Comparison of ENCODE assay signal across 8 mouse cellular contexts in genomic region chr10:128923935-128924334, GRCm38 (mm10). TPM values are rescaled to one million over a fixed set of nuclear protein-coding genes. Genes with fewer than 3 reads are reported as not detected.
A peak's percentile ranks its signal among the peaks of the same experiment; 100 is the strongest.
DNase-seq lines count a peak whose midpoint lies in the region; ATAC-seq and TF ChIP-seq lines count a peak whose summit lies in the region.

Gene Bloc1s1, minus strand, starts transcription at chr10:128924035.

- H3K9me3 ChIP-seq in CH12.LX (replicated peaks; ENCODE audit: low read length), result no peaks in the 10 kb centered on the region
- H3K9me3 ChIP-seq in erythroblast, embryonic 14.5 days (ENCODE audit: control insufficient read depth, low read length), result no peaks in the 10 kb centered on the region
- H3K9me3 ChIP-seq in limb, embryonic 13.5 days, result no peaks in the 10 kb centered on the region

- TF ChIP-seq POLR2A in CH12.LX (IDR thresholded peaks at IDR 0.05; ENCODE audit: low read depth, low read length), result no peak
- TF ChIP-seq POLR2A in small intestine, adult 2 months (IDR thresholded peaks at IDR 0.05; ENCODE audit: low read depth, low read length), result no peak

- H3K4me1 ChIP-seq in CH12.LX (ENCODE audit: control insufficient read depth in 1 of 2, insufficient read depth in 2 of 2), result peaks cover 6 to 21% of the 10 kb centered on the region in 2 experiments
- H3K4me1 ChIP-seq in erythroblast, embryonic 14.5 days (ENCODE audit: control insufficient read depth), result peaks cover 28% of the 10 kb centered on the region
- peaks cover 37% of the 10 kb centered on the region for H3K4me1 ChIP-seq in limb, embryonic 13.5 days
- H3K4me1 ChIP-seq in small intestine, adult 2 months (ENCODE audit: control insufficient read depth, insufficient read depth, insufficient read length, low read length), result peaks cover 22% of the 10 kb centered on the region

- in situ Hi-C loops in CH12.LX (cut with MboI; ENCODE audit: low pct_ligation_motif_present, low pct_unique_long_range_greater_than_20kb, low sequenced_read_pairs), result no loop called here

- peak within 1 kb of the TSS; percentile 80 for H3K4me2 ChIP-seq in CH12.LX (ENCODE audit: insufficient read depth, low read depth, poor library complexity, severe bottlenecking)
- H3K4me2 ChIP-seq in limb, embryonic 13.5 days (replicated peaks), result peak within 1 kb of the TSS; percentile 79

- dilution Hi-C loops in CH12.LX (cut with MboI; ENCODE audit: extremely low pct_ligation_motif_present, extremely low pct_unique_long_range_greater_than_20kb, low sequenced_read_pairs), result no loop called here

- H3K79me2 ChIP-seq in CH12.LX (replicated peaks; ENCODE audit: control insufficient read depth, extremely low read depth, insufficient read depth, poor library complexity, severe bottlenecking), result no peaks in the 10 kb centered on the region

- TF ChIP-seq CTCF in CH12.LX (conservative IDR thresholded peaks at IDR 0.05 in 1 of 2, IDR thresholded peaks at IDR 0.05 in 1 of 2; ENCODE audit: low read depth in 2 of 2, low read length in 2 of 2), result no peak
- no peak for TF ChIP-seq CTCF in small intestine, adult 2 months (IDR thresholded peaks at IDR 0.05; ENCODE audit: extremely low read depth, insufficient read length, insufficient replicate concordance, low read depth, low read length)

- H3K27ac ChIP-seq in CH12.LX (ENCODE audit: insufficient read depth, low read depth), result peak within 1 kb of the TSS; percentile 64
- peak within 1 kb of the TSS; percentile 88 for H3K27ac ChIP-seq in limb, embryonic 13.5 days
- H3K27ac ChIP-seq in small intestine, adult 2 months (ENCODE audit: insufficient read depth, low read depth, low read length), result peak within 1 kb of the TSS; percentile 97

- peaks cover 11% of the 10 kb centered on the region for H3K27me3 ChIP-seq in CH12.LX (replicated peaks)
- peaks cover 19% of the 10 kb centered on the region for H3K27me3 ChIP-seq in erythroblast, embryonic 14.5 days (ENCODE audit: control insufficient read depth)
- H3K27me3 ChIP-seq in limb, embryonic 13.5 days, result peaks cover 14% of the 10 kb centered on the region
- no peaks in the 10 kb centered on the region for H3K27me3 ChIP-seq in small intestine, adult 2 months (ENCODE audit: control insufficient read depth, insufficient read depth, low read length)

- peak within 1 kb of the TSS; percentile 81 to 91 (median 85) for H3K4me3 ChIP-seq in CH12.LX (replicated peaks in 1 of 3; ENCODE audit: low read depth in 2 of 3, low read length in 2 of 3, poor library complexity in 1 of 3)
- H3K4me3 ChIP-seq in erythroblast, embryonic 14.5 days (replicated peaks), result peak within 1 kb of the TSS; percentile 85
- peak within 1 kb of the TSS; percentile 90 for H3K4me3 ChIP-seq in limb, embryonic 13.5 days
- H3K4me3 ChIP-seq in small intestine, adult 2 months (ENCODE audit: low read depth, low read length), result peak within 1 kb of the TSS; percentile 68

- no peak for TF ChIP-seq EP300 in CH12.LX (IDR thresholded peaks at IDR 0.05; ENCODE audit: low read length)

- peak within 1 kb of the TSS; percentile 96 for H3K9ac ChIP-seq in CH12.LX (ENCODE audit: insufficient read depth, low read depth)
- H3K9ac ChIP-seq in limb, embryonic 13.5 days, result peak within 1 kb of the TSS; percentile 78

- no peak for TF ChIP-seq RAD21 in CH12.LX (IDR thresholded peaks at IDR 0.05; ENCODE audit: low read depth, low read length)

- DNase-seq in adrenal gland, adult 18-20 months (ENCODE audit: low spot score in 2 of 2), result no peak
- DNase-seq in adrenal gland, adult (ENCODE audit: inconsistent age in 2 of 2, low spot score in 1 of 2), result no peak
- DNase-seq in CH12.LX (ENCODE audit: extremely low read depth), result no peak
- DNase-seq in heart, postnatal 25 days (ENCODE audit: low spot score), result no peak
- DNase-seq in urinary bladder, postnatal 10 days (ENCODE audit: low spot score), result no peak

- no peak for ATAC-seq in limb, embryonic 13.5 days (ENCODE audit: low FRiP score, low read depth)

- intact Hi-C loops in heart, postnatal 25 days (cut with DNase I), result loop anchor here (2.0 kb wide), 1 partner anchor 15 kb away; no protein-coding TSS in a partner anchor

- peaks cover 0 to 24% of the 10 kb centered on the region in 2 experiments for H3K36me3 ChIP-seq in CH12.LX (replicated peaks in 1 of 2; ENCODE audit: control insufficient read depth in 1 of 2, insufficient read depth in 1 of 2, low read length in 1 of 2)
- peaks cover 3% of the 10 kb centered on the region for H3K36me3 ChIP-seq in erythroblast, embryonic 14.5 days (ENCODE audit: control insufficient read depth)
- peaks cover 7% of the 10 kb centered on the region; the same call in 1 of the 2 replicates for H3K36me3 ChIP-seq in limb, embryonic 13.5 days
- no peaks in the 10 kb centered on the region; the same call in 1 of the 2 replicates for H3K36me3 ChIP-seq in small intestine, adult 2 months (ENCODE audit: control insufficient read depth, insufficient read depth, low read length)

- 67% methylated on average over 9 of the region's 9 CpGs for WGBS in limb, embryonic 13.5 days
- 38% methylated on average over 9 of the region's 9 CpGs for WGBS in small intestine, adult 2 months

TF ChIP-seq in CH12.LX, 34 proteins besides CTCF, POLR2A, EP300 and RAD21:
- TF ChIP-seq JUND (conservative IDR thresholded peaks at IDR 0.05; ENCODE audit: low read depth, low read length) (no peak), TCF12 (IDR thresholded peaks at IDR 0.05; ENCODE audit: low read depth, low read length) (no peak), SMC3 (IDR thresholded peaks at IDR 0.05; ENCODE audit: low read depth, low read length) (no peak), ZNF384 (IDR thresholded peaks at IDR 0.05; ENCODE audit: low read depth, low read length) (no peak), CHD2 (IDR thresholded peaks at IDR 0.05; ENCODE audit: low read length) (no peak), KAT2A (IDR thresholded peaks at IDR 0.05; ENCODE audit: insufficient replicate concordance, low read length) (no peak), ZMIZ1 (IDR thresholded peaks at IDR 0.05; ENCODE audit: low read depth, low read length) (no peak), GABPA (IDR thresholded peaks at IDR 0.05; ENCODE audit: insufficient replicate concordance, low read depth, low read length) (no peak), ELF1 (IDR thresholded peaks at IDR 0.05; ENCODE audit: low read depth, low read length) (no peak), MEF2A (IDR thresholded peaks at IDR 0.05; ENCODE audit: borderline replicate concordance, low read depth, low read length) (no peak), USF1 (IDR thresholded peaks at IDR 0.05; ENCODE audit: low read depth, low read length) (no peak), JUN (IDR thresholded peaks at IDR 0.05; ENCODE audit: insufficient read depth, low read depth, low read length) (no peak), NRF1 (IDR thresholded peaks at IDR 0.05; ENCODE audit: low read depth, low read length) (no peak), E2F4 (IDR thresholded peaks at IDR 0.05; ENCODE audit: insufficient replicate concordance, low read depth, low read length) (no peak), UBTF (IDR thresholded peaks at IDR 0.05; ENCODE audit: low read depth, low read length) (no peak), NELFE (IDR thresholded peaks at IDR 0.05; ENCODE audit: low read depth, low read length) (no peak), ZC3H11A (IDR thresholded peaks at IDR 0.05; ENCODE audit: low read depth, low read length) (no peak), TBP (conservative IDR thresholded peaks at IDR 0.05; ENCODE audit: low read depth, low read length) (no peak), MAZ (IDR thresholded peaks at IDR 0.05; ENCODE audit: low read depth, low read length) (no peak)

RNA-seq across cellular contexts. Expression of gene Bloc1s1, which starts in this region (rescaled TPM):
- total RNA-seq in adrenal gland, adult 18-20 months (2021), result 100 to 1,000 TPM; 177 to 191 TPM
- total RNA-seq in CH12.LX (2012; rRNA removed), result 67.8 and 74.4 TPM in 2 replicates
- 33.6 and 34.1 TPM in 2 replicates for total RNA-seq in CH12.LX (2014; rRNA removed)
- polyA plus RNA-seq in CH12.LX (2012; ENCODE audit: insufficient read length, low read depth), result 37.1 and 46.9 TPM in 2 replicates
- polyA plus RNA-seq in erythroblast, embryonic 14.5 days (2012), result 16.6 and 25.2 TPM in 2 replicates
- total RNA-seq in heart, postnatal 25 days (2021), result 100 to 1,000 TPM; 183 to 185 TPM
- polyA plus RNA-seq in limb, embryonic 13.5 days (2015; fragmentation: Nextera tagmentation; extraction: Ambion mirVana), result 225 and 240 TPM in 2 replicates
- polyA plus RNA-seq in small intestine, adult 2 months (2012; rRNA removed), result 88.8 and 147 TPM in 2 replicates
